Mouse (Mus musculus) embryonic facial prominence, embryonic 14.5 days (tissue): Measurements from ENCODE around the gene Fam213b. TPM values are rescaled to one million over a fixed set of nuclear protein-coding genes. Genes with fewer than 3 reads are reported as not detected.

Experiments used
- ATAC-seq: fragments of 200-750 bp; cut with Nextera tagmentation; 2 replicates; pipeline ENCODE4 v1.8.0; 2017; ENCODE audit warnings: low read depth, moderate number of reproducible peaks, moderate TSS enrichment
- DNase-seq: peaks from one replicate; pipeline ENCODE4 v3.0.0-alpha.2; 2015; ENCODE audit warnings: low spot score
- H3K27ac ChIP-seq: fragments of 300-500 bp; sonication (generic); replicated peaks from 2 replicates; pipeline ENCODE4 v1.5.1; 2014; ENCODE audit warnings: low read depth, mild to moderate bottlenecking, low read length, moderate library complexity
- H3K27me3 ChIP-seq: fragments of 300-500 bp; sonication (generic); replicated peaks from 2 replicates; pipeline ENCODE4 v1.6.1; 2014; ENCODE audit warnings: low read length; ENCODE audit not compliant: control insufficient read depth, insufficient read depth
- H3K36me3 ChIP-seq: fragments of 300-500 bp; sonication (generic); 2 replicates; pipeline ENCODE4 v1.6.1; 2014; ENCODE audit warnings: low read length, mixed read lengths; ENCODE audit not compliant: control insufficient read depth, insufficient read depth
- H3K4me1 ChIP-seq: fragments of 300-500 bp; sonication (generic); 2 replicates; pipeline ENCODE4 v1.6.1; 2014; ENCODE audit warnings: antibody characterized with exemption, low read length; ENCODE audit not compliant: control insufficient read depth, insufficient read depth
- H3K4me2 ChIP-seq: fragments of 300-500 bp; sonication (generic); 2 replicates; pipeline ENCODE4 v1.6.1; 2014; ENCODE audit warnings: low read depth, mild to moderate bottlenecking, low read length, moderate library complexity, mixed read lengths
- H3K4me3 ChIP-seq: fragments of 300-500 bp; sonication (generic); 2 replicates; pipeline ENCODE4 v1.5.1; 2014; ENCODE audit warnings: low read depth, mild to moderate bottlenecking, low read length
- H3K9ac ChIP-seq: fragments of 300-500 bp; sonication (generic); 2 replicates; pipeline ENCODE4 v1.6.1; 2014; ENCODE audit warnings: low read depth, mild to moderate bottlenecking, low read length, moderate library complexity, mixed read lengths
- H3K9me3 ChIP-seq: fragments of 300-500 bp; sonication (generic); 2 replicates; pipeline ENCODE4 v1.6.1; 2016; ENCODE audit warnings: low read length; ENCODE audit not compliant: control insufficient read depth
- WGBS: fragments of 180-500 bp; shearing (Covaris S2); extraction: QIAGEN DNeasy Blood & Tissue Kit; methylation state at CpG from one replicate; pipeline ENCODE4 v1.1.7; 2014; 5-methylcytosine and 5-hydroxymethylcytosine counted together
- polyA plus RNA-seq: library from polyadenylated mRNA; unstranded; fragments of >200 nt; fragmentation: Nextera tagmentation; extraction: Ambion mirVana; gene quantifications from 2 replicates; pipeline ENCODE4 v1.2.1, GENCODE M21; 2014

The Fam213b gene
- polyA plus RNA-seq, 1 experiment from 2014 or later: 52.1 TPM

DNA sequence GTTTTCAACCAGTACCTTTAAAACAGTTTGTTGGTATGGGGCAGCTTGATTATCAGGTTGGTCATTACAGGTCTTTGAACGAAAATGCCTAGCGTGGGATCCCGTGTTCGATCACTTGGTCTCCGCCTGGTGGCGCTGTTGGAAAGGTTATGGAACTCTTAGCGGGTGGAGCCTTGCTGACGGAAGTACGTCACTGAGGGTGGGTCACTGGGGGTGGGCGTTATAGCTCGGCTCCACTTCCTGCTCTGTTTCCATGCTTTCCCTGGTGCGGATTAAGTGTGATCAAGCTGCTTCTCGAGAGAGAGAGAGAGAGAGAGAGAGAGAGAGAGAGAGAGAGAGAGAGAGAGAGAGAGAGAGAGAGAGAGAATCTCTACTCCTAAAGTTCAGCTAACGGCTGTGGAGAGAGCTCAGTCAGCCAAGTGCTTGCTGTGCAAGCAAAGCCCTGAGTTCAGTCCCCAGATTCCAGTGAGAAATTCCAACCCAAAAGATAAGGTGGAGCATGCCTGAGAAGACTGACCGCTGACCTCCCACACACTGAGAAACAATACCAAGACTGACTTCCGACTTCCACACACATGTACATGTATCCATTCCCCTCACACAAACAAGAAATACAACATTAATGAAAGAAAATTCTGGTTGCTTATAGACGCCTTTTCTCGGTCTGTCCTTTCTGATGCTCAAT is 20.9 kb downstream of the Fam213b start:
- 11% methylated on average over 18 of the region's 18 CpGs for WGBS
- Histone ChIP-seq H3K9me3 (no peaks in the 10 kb centered on the region), H3K27ac (peak overlapping the region; percentile 84), H3K27me3 (no peaks in the 10 kb centered on the region), H3K4me2 (peak overlapping the region; percentile 61), H3K4me1 (peaks cover 4% of the 10 kb centered on the region; the same call in 1 of the 2 replicates), H3K4me3 (peak overlapping the region; percentile 36), H3K36me3 (no peaks in the 10 kb centered on the region), H3K9ac (peak overlapping the region; percentile 65)
- DNase-seq (peak; percentile 98), ATAC-seq (peak; percentile 99)

DNA sequence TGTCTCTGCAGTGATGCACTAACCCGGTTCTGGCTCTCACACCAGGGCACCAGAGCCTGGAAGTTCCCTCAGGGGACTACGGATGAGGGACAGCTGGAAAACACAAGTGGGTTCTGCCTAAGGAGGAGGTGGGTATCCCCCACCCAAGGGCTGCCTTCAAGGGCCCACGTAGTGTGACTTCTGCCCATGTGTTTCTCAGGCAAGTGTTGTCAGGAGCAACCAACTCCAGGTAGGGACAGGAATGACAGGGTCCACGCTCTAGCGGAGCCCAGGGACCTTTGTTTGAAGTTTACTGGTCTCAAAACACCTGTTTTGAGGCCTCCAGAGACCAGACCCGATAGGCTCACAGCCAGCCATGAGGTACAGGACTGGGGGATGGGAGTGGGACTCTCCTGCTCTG is 25.7 kb downstream of the Fam213b start:
- 67% methylated on average over 6 of the region's 6 CpGs for WGBS
- DNase-seq (no peak), ATAC-seq (no peak)
- Histone ChIP-seq H3K4me2 (no peak overlapping the region), H3K27me3 (no peaks in the 10 kb centered on the region), H3K4me3 (no peak overlapping the region), H3K36me3 (no peaks in the 10 kb centered on the region), H3K9me3 (no peaks in the 10 kb centered on the region), H3K4me1 (peaks cover 1% of the 10 kb centered on the region; the same call in 1 of the 2 replicates), H3K27ac (no peak overlapping the region), H3K9ac (no peak overlapping the region)

DNA sequence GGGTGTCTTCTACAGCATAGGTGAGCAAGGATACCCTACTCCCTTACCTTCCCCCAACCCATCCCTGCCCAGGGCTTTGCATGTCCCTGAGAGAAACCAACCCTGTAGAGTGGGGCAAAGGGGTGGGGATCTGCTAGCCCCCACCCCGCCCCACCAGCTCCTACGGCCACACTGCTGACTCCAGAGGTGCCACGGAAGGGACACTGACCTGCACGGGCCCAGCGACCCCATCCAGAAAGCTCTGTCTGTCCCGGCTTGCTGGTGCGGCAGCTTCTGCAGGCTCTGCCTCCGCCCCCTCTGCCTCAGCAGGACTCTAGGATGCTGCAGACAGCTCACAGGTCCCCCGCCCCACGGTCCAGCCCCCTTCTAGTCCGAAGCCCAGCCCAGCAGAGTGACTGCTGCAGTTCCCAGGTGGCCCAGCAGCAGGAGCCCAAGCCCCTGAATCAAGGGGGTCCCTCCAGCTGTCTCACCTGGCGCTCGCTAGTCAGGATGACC is 27.1 kb downstream of the Fam213b start:
- Histone ChIP-seq H3K27ac (no peak overlapping the region), H3K4me3 (0 out of 2 replicates have a peak overlapping the region, but pooled peaks have one; percentile 3), H3K27me3 (no peaks in the 10 kb centered on the region), H3K9ac (peak overlapping the region; percentile 40), H3K9me3 (no peaks in the 10 kb centered on the region), H3K36me3 (no peaks in the 10 kb centered on the region), H3K4me2 (peak overlapping the region; percentile 34), H3K4me1 (no peaks in the 10 kb centered on the region)
- 1% methylated on average over 11 of the region's 13 CpGs for WGBS
- ATAC-seq (peak; percentile 76), DNase-seq (peak; percentile 58)

DNA sequence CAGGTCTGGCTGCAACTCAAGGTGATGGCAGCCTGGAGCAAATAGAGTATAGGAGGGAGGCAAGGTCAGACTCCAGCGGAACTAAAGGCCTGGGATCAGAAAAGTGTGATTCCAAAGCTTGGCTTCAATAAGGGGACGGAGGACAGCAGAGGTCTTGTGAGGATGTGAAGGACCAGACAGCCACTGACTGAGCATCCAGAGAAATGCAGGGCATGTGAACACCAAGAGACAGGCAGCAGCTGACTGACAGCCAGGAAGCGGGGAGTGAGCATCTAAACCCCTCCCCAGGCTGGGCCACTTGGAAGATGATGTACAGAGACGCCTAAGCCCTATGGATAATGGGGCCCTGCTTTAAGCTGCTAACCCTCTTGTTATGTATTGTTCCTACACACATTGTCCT is 28.2 kb downstream of the Fam213b start:
- DNase-seq (no peak), ATAC-seq (no peak)
- H3K36me3 ChIP-seq: no peaks in the 10 kb centered on the region
- H3K4me3 ChIP-seq: no peak overlapping the region
- no peaks in the 10 kb centered on the region for H3K9me3 ChIP-seq
- no peak overlapping the region for H3K4me2 ChIP-seq
- WGBS: 74% methylated on average over 4 of the region's 4 CpGs
- no peaks in the 10 kb centered on the region for H3K27me3 ChIP-seq
- H3K27ac ChIP-seq: no peak overlapping the region
- H3K9ac ChIP-seq: no peak overlapping the region
- H3K4me1 ChIP-seq: no peaks in the 10 kb centered on the region

DNA sequence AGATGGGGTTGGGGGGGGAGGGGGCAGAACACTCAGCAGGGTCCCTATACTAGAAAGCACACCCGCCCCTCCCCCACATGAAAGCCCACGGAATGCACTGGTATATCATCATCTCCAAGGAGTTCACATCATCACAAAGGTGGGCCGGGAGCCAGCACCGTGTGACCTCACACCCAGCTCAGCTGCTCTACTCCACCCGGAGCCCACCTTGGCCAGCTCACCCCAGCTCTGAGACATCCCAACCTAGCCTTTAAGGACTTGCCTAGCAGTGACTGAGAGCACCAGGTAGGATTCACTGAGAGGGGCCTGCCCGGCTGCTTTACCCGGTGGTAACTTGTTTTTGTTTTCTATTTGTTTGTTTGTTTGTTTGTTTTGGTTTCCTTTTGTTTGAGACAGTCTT is 29.5 kb downstream of the Fam213b start, which contains the start of gene Mmel1:
TSS of gene Mmel1 (plus strand) at position 146 of the 400 bp plus-strand sequence.
- no peak for ATAC-seq
- H3K4me2 ChIP-seq: no peak within 1 kb of the TSS
- 93% methylated on average over 7 of the region's 7 CpGs for whole genome bisulfite sequencing

DNA sequence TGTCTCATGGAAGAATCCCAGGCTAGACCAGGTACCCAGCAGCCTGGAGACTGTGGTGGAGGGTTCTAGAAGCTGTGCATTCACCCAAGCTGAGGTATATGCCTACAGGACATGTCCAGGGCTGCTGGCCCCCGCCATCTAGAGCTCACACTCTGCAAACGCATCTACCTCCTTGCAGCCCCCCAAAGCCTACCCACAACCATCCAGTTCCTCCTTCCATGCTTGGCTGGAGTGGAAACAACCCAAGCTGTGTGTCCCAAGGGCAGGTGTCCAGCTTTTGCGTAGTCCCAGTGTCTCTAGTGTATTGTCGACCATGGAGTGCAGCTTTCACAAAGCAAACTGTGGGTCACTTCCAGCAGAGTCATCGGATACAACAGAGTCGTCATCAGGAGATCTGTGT is 31.7 kb downstream of the Fam213b start:
- H3K27me3 ChIP-seq: no peaks in the 10 kb centered on the region
- no peak overlapping the region for H3K4me3 ChIP-seq
- no peaks in the 10 kb centered on the region for H3K9me3 ChIP-seq
- WGBS: 66% methylated on average over 6 of the region's 6 CpGs
- ATAC-seq: no peak
- no peak for DNase-seq
- H3K4me1 ChIP-seq: peaks cover 8% of the 10 kb centered on the region
- no peak overlapping the region for H3K27ac ChIP-seq
- no peak overlapping the region for H3K9ac ChIP-seq
- H3K36me3 ChIP-seq: no peaks in the 10 kb centered on the region
- H3K4me2 ChIP-seq: no peak overlapping the region

More for the DNA sequence above, 29.5 kb downstream of the Fam213b start, which contains the start of gene Mmel1:
- Histone ChIP-seq H3K27ac (no peak within 1 kb of the TSS), H3K9ac (no peak within 1 kb of the TSS), H3K27me3 (no peaks in the 10 kb centered on the region), H3K4me1 (peaks cover 8% of the 10 kb centered on the region), H3K9me3 (no peaks in the 10 kb centered on the region), H3K4me3 (no peak within 1 kb of the TSS), H3K36me3 (no peaks in the 10 kb centered on the region)
- no peak for DNase-seq

DNA sequence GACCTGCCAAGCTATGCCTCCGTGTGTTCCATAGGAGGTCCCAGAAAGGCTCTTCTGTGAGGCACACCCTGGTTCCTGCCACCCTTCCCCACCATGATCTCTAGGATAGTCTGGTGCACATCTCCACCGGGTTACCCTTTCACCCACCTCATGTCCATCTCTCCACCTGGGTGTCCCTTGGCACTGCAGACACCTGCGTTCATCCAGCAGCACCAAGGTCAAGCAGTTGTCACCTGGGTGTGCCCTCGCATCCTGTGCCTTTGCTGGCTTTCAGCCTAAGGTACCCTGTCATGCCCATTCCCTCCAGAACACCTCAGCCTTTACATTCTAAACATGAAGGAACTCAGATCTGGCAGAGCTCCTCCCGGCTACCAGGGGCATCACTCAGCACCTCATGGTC is 32.5 kb downstream of the Fam213b start:
- 85% methylated on average over 5 of the region's 5 CpGs for WGBS
- Histone ChIP-seq H3K9me3 (no peaks in the 10 kb centered on the region), H3K27me3 (no peaks in the 10 kb centered on the region), H3K36me3 (no peaks in the 10 kb centered on the region), H3K4me1 (peaks cover 8% of the 10 kb centered on the region), H3K27ac (no peak overlapping the region), H3K4me2 (no peak overlapping the region), H3K4me3 (no peak overlapping the region), H3K9ac (no peak overlapping the region)
- ATAC-seq: no peak
- DNase-seq: no peak

DNA sequence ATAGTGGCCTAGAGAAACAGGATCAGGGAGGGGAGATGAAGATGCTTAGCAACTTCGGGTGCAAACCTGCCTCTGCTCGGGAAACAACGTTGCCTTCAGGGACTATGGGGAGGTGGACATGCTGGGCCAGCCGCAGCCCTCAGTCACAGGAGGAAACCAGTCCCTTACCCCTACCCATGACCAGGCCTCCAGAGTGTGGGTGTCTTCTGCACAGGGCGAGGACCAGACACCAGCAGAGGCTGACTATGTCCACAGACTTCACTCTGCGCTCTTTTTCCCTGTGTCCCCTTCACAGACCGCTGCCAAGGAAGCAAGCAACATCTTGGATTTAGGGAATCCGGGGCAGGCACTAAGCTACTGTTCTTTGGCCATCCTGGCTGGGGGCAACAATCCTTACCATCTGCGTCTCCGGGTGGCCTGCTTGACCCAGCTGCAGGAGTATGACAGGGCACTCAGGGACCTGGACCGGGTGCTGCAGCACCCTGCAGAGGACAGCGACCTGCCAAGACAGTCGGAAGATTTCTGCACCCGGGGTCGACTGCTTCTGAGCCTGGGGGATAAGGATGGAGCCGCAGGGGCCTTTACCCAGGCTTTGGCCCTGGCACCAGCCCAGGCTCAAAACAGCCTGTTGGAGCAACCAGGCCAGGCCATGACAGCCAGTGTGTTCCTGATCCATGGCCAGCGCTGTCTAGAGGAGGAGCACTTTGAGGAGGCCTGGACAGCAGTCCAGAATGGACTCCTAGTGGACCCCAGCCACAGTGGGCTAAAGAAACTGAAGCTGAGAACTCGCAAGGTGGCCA is 33.8 kb downstream of the Fam213b start:
- 79% methylated on average over 17 of the region's 18 CpGs for WGBS
- no peaks in the 10 kb centered on the region for H3K36me3 ChIP-seq
- ATAC-seq: no peak

More for the DNA sequence above, 33.8 kb downstream of the Fam213b start:
- no peaks in the 10 kb centered on the region for H3K27me3 ChIP-seq
- H3K27ac ChIP-seq: peak overlapping the region; percentile 75
- H3K4me2 ChIP-seq: peak overlapping the region; percentile 59
- peak overlapping the region; percentile 57 for H3K9ac ChIP-seq
- H3K4me1 ChIP-seq: peaks cover 8% of the 10 kb centered on the region
- no peaks in the 10 kb centered on the region for H3K9me3 ChIP-seq
- H3K4me3 ChIP-seq: peak overlapping the region; percentile 31
- no peak for DNase-seq
